Mouse (Mus musculus): ENCODE measurements around the gene Prkar2b.

GRCm38 (mm10) chr12:31967536-31967935, 93.6 kb downstream of the Prkar2b start:
- peak in 2 of 3 experiments; percentile 42 to 71 for TF ChIP-seq CTCF (IDR thresholded peaks at IDR 0.05 in 2 of 3, conservative IDR thresholded peaks at IDR 0.05 in 1 of 3; ENCODE audit: control insufficient read depth in 1 of 3, insufficient read depth in 1 of 3, low read depth in 2 of 3, low read length in 3 of 3, poor library complexity in 1 of 3, severe bottlenecking in 1 of 3)
- 0 out of 2 replicates have a peak, but pooled peaks have one; percentile 32 for TF ChIP-seq ETS1 (IDR thresholded peaks at IDR 0.05; ENCODE audit: low read depth, low read length)
- no peak for TF ChIP-seq POLR2A (IDR thresholded peaks at IDR 0.05; ENCODE audit: control insufficient read depth in 1 of 2, insufficient read depth in 1 of 2, low read depth in 1 of 2, low read length in 2 of 2, poor library complexity in 1 of 2)
- no peak for TF ChIP-seq MYB (IDR thresholded peaks at IDR 0.05; ENCODE audit: low read depth, low read length)
- TF ChIP-seq ZNF384 (IDR thresholded peaks at IDR 0.05; ENCODE audit: low read depth, low read length), result peak; percentile 89
- no peak for TF ChIP-seq E2F4 (IDR thresholded peaks at IDR 0.05; ENCODE audit: borderline replicate concordance, low read depth, low read length)
- TF ChIP-seq BHLHE40 (IDR thresholded peaks at IDR 0.05; ENCODE audit: borderline replicate concordance, low read depth, low read length), result 0 out of 2 replicates have a peak, but pooled peaks have one; percentile 43
- no peak for TF ChIP-seq MAX (IDR thresholded peaks at IDR 0.05; ENCODE audit: low read length)
- no peak for TF ChIP-seq NRF1 (IDR thresholded peaks at IDR 0.05; ENCODE audit: insufficient read depth, low read depth, low read length, poor library complexity, severe bottlenecking)
- TF ChIP-seq ZMIZ1 (IDR thresholded peaks at IDR 0.05; ENCODE audit: low read depth, low read length), result no peak

Data from MEL (cell line).